Mouse (Mus musculus) small intestine, adult 2 months (tissue): ENCODE results near the gene Gm5617. TPM values are rescaled to one million over a fixed set of nuclear protein-coding genes. Genes with fewer than 3 reads are reported as not detected.
"Not testable (repeated sequence)": the region's sequence is repeated elsewhere in the genome, so short reads cannot be mapped to it uniquely, and the experiment has no call there.

Experiments used
- H3K27ac ChIP-seq: fragments of 200-500 bp; 2 replicates; pipeline ENCODE4 v1.5.1; 2012; ENCODE audit warnings: low read depth, low read length, control low read depth, inconsistent platforms; ENCODE audit not compliant: insufficient read depth
- H3K27me3 ChIP-seq: fragments of 200-500 bp; 2 replicates; pipeline ENCODE4 v1.6.1; 2012; ENCODE audit warnings: mild to moderate bottlenecking, moderate library complexity, low read length, inconsistent platforms; ENCODE audit not compliant: control insufficient read depth, insufficient read depth
- H3K36me3 ChIP-seq: fragments of 200-500 bp; 2 replicates; pipeline ENCODE4 v1.6.1; 2012; ENCODE audit warnings: mild to moderate bottlenecking, low read length, control low read depth, inconsistent platforms; ENCODE audit not compliant: control insufficient read depth, insufficient read depth
- H3K4me1 ChIP-seq: fragments of 200-500 bp; 2 replicates; pipeline ENCODE4 v1.6.1; 2012; ENCODE audit warnings: low read length, inconsistent platforms, mixed read lengths; ENCODE audit not compliant: control insufficient read depth, insufficient read depth, insufficient read length
- H3K4me3 ChIP-seq: fragments of 200-500 bp; 2 replicates; pipeline ENCODE4 v1.5.1; 2012; ENCODE audit warnings: low read depth, mild to moderate bottlenecking, control low read depth, inconsistent platforms, low read length, moderate library complexity
- CTCF ChIP-seq: fragments of 200-500 bp; IDR thresholded peaks from 2 replicates; pipeline ENCODE4 v1.5.1; 2012; ENCODE audit warnings: low read depth, mild to moderate bottlenecking, control low read depth, inconsistent platforms, low read length, moderate library complexity, mixed read lengths; ENCODE audit not compliant: insufficient replicate concordance, insufficient read length; ENCODE audit errors: extremely low read depth
- POLR2A ChIP-seq: fragments of 200-500 bp; IDR thresholded peaks from 2 replicates; pipeline ENCODE4 v1.6.1; 2012; ENCODE audit warnings: low read depth, mild to moderate bottlenecking, control low read depth, inconsistent platforms, low read length, moderate library complexity
- WGBS: fragments of 180-500 bp; shearing (Covaris S2); methylation state at CpG from one replicate; pipeline ENCODE4 v1.1.7; 2018; 5-methylcytosine and 5-hydroxymethylcytosine counted together
- polyA plus RNA-seq: library from polyadenylated mRNA; depleted of rRNA; stranded (reverse); fragments of >200 nt; gene quantifications from 2 replicates; pipeline ENCODE4 v1.2.3, GENCODE M21; 2012

Gm5617 gene
- polyA plus RNA-seq, 1 experiment = 68.0 TPM

- TF ChIP-seq POLR2A (no peak), CTCF (no peak)
- Histone ChIP-seq H3K27ac (no peak overlapping the region), H3K36me3 (no peaks in the 10 kb centered on the region), H3K27me3 (no peaks in the 10 kb centered on the region), H3K4me3 (no peak overlapping the region), H3K4me1 (no peaks in the 10 kb centered on the region)
- WGBS = 90% methylated on average over 4 of the region's 4 CpGs
These were observed 31.3 kb downstream of the Gm5617 start for GRCm38 (mm10) chr9:48526520-48526919.

GRCm38 (mm10) chr9:48531294-48531693 lies 36.1 kb downstream of the Gm5617 start:
- WGBS = 82% methylated on average over 4 of the region's 4 CpGs
- H3K36me3 ChIP-seq = no peaks in the 10 kb centered on the region
- no peaks in the 10 kb centered on the region for H3K4me1 ChIP-seq
- no peaks in the 10 kb centered on the region; the same call in 1 of the 2 replicates for H3K27me3 ChIP-seq
- no peak overlapping the region for H3K4me3 ChIP-seq
- no peak overlapping the region for H3K27ac ChIP-seq
- no peak for TF ChIP-seq POLR2A
- TF ChIP-seq CTCF = no peak

- 41% methylated on average over 3 of the region's 3 CpGs for WGBS
- no peak overlapping the region for H3K27ac ChIP-seq
These were observed 37.0 kb downstream of the Gm5617 start for GRCm38 (mm10) chr9:48532203-48532602.

GRCm38 (mm10) chr9:48532730-48533129 lies 37.5 kb downstream of the Gm5617 start:
- H3K36me3 ChIP-seq = no peaks in the 10 kb centered on the region
- H3K4me1 ChIP-seq = no peaks in the 10 kb centered on the region
- H3K4me3 ChIP-seq = no peak overlapping the region
- H3K27me3 ChIP-seq = no peaks in the 10 kb centered on the region; the same call in 1 of the 2 replicates
- TF ChIP-seq POLR2A (no peak), CTCF (no peak)
- H3K27ac ChIP-seq = 0 out of 2 replicates have a peak overlapping the region, but pooled peaks have one; percentile 23
- 75% methylated on average over 2 of the region's 2 CpGs for WGBS

More at GRCm38 (mm10) chr9:48532203-48532602, 37.0 kb downstream of the Gm5617 start:
- Histone ChIP-seq H3K4me3 (no peak overlapping the region), H3K36me3 (no peaks in the 10 kb centered on the region), H3K27me3 (no peaks in the 10 kb centered on the region; the same call in 1 of the 2 replicates), H3K4me1 (no peaks in the 10 kb centered on the region)
- TF ChIP-seq POLR2A = no peak
- no peak for TF ChIP-seq CTCF

- WGBS = 56% methylated on average over 1 of the region's 1 CpGs
These were observed 41.2 kb downstream of the Gm5617 start for GRCm38 (mm10) chr9:48536414-48536813.

GRCm38 (mm10) chr9:48537616-48538015 lies 42.4 kb downstream of the Gm5617 start:
- 61% methylated on average over 1 of the region's 1 CpGs for WGBS
- H3K4me1 ChIP-seq, H3K27me3 ChIP-seq, H3K4me3 ChIP-seq, H3K27ac ChIP-seq, H3K36me3 ChIP-seq: not testable (repeated sequence)

More at GRCm38 (mm10) chr9:48536414-48536813, 41.2 kb downstream of the Gm5617 start:
- no peaks in the 10 kb centered on the region for H3K4me1 ChIP-seq
- no peaks in the 10 kb centered on the region for H3K36me3 ChIP-seq
- no peak overlapping the region for H3K27ac ChIP-seq
- H3K27me3 ChIP-seq = no peaks in the 10 kb centered on the region; the same call in 1 of the 2 replicates
- TF ChIP-seq CTCF = no peak
- no peak for TF ChIP-seq POLR2A
- no peak overlapping the region for H3K4me3 ChIP-seq

GRCm38 (mm10) chr9:48538044-48538645 lies 42.9 kb downstream of the Gm5617 start:
- TF ChIP-seq CTCF (no peak), POLR2A (no peak)
- WGBS = 13% methylated on average over 17 of the region's 17 CpGs
- H3K4me3 ChIP-seq = no peak overlapping the region
- H3K27ac ChIP-seq = 0 out of 2 replicates have a peak overlapping the region, but pooled peaks have one; percentile 12
- no peaks in the 10 kb centered on the region; the same call in 1 of the 2 replicates for H3K27me3 ChIP-seq
- H3K4me1 ChIP-seq = no peaks in the 10 kb centered on the region
- H3K36me3 ChIP-seq = no peaks in the 10 kb centered on the region
